Comparison of ENCODE assay signal across 8 mouse cellular contexts in the genomic region with DNA sequence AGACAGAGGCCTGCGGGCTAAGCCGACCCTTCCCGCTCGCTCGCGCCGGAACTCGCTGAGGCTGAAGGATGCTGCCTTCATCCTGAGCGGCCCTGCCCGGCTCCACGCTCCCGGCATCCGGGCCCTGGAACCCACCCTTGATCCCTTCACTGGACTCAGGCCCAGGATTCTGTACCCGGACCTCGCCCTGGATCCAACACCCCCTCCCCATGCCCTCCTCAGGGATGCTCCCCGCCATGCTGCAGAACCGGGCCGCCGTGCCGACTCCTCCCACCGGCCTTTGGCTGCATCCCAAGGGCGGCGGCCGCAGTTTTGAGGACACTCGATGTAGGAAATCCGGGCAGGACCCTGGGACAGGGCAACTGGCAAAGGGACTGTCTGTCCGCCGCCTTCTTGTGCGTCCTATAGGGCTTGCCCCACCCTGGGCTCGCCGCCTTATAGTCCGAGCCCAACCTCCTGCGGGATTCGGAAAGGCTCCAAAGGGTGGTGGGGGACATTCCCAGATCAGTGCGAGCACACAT. TPM values are rescaled to one million over a fixed set of nuclear protein-coding genes. Genes with fewer than 3 reads are reported as not detected.
DNase-seq lines count a peak whose midpoint lies in the region; ATAC-seq and TF ChIP-seq lines count a peak whose summit lies in the region.
"Had no signal": no experiment of that assay in that cellular context is flagged by ENCODE, and none has a peak within 500 bp of the region (broad histone marks: within the 10 kb centered on the region; RNA-seq: fewer than 3 reads in every experiment).

No protein-coding gene starts in this region.

- peaks cover 1 to 8% of the 10 kb centered on the region in 2 experiments; a peak in 2 of 4 replicates for H3K4me1 ChIP-seq in ES-E14 (ENCODE audit: control insufficient read depth in 2 of 2, insufficient read depth in 2 of 2, low read length in 2 of 2, poor library complexity in 1 of 2)
- peaks cover 16% of the 10 kb centered on the region for H3K4me1 ChIP-seq in embryonic facial prominence, embryonic 12.5 days
- H3K4me1 ChIP-seq in heart, embryonic 12.5 days (replicated peaks), result peaks cover 23% of the 10 kb centered on the region
- peaks cover 20% of the 10 kb centered on the region for H3K4me1 ChIP-seq in lung, embryonic 15.5 days
- H3K4me1 ChIP-seq in stomach, embryonic 14.5 days (ENCODE audit: control insufficient read depth, insufficient read depth, low read length), result peaks cover 6% of the 10 kb centered on the region; the same call in 1 of the 2 replicates

- H3K27me3 ChIP-seq in embryonic facial prominence, embryonic 12.5 days, result peaks cover 20% of the 10 kb centered on the region
- H3K27me3 ChIP-seq in heart, embryonic 12.5 days (replicated peaks), result peaks cover 30% of the 10 kb centered on the region
- H3K27me3 ChIP-seq in lung, embryonic 15.5 days, result peaks cover 14% of the 10 kb centered on the region
- 0 out of 2 replicates have a peak, but pooled peaks cover 5% of the 10 kb centered on the region for H3K27me3 ChIP-seq in stomach, embryonic 14.5 days (ENCODE audit: control insufficient read depth, insufficient read depth, low read length)

- H3K9me3 ChIP-seq in ES-E14 (ENCODE audit: control insufficient read depth, insufficient read depth, low read depth, low read length), result no peaks in the 10 kb centered on the region
- no peaks in the 10 kb centered on the region for H3K9me3 ChIP-seq in embryonic facial prominence, embryonic 12.5 days
- no peaks in the 10 kb centered on the region for H3K9me3 ChIP-seq in heart, embryonic 12.5 days (replicated peaks)
- H3K9me3 ChIP-seq in lung, embryonic 15.5 days, result no peaks in the 10 kb centered on the region
- H3K9me3 ChIP-seq in stomach, embryonic 14.5 days (ENCODE audit: control insufficient read depth, low read depth, low read length), result no peaks in the 10 kb centered on the region

- peak overlapping the region; percentile 79 for H3K9ac ChIP-seq in ES-E14 (ENCODE audit: insufficient read depth, low read depth, low read length, poor library complexity, severe bottlenecking)
- peak overlapping the region; percentile 85 for H3K9ac ChIP-seq in embryonic facial prominence, embryonic 12.5 days
- peak overlapping the region; percentile 88 for H3K9ac ChIP-seq in heart, embryonic 12.5 days
- H3K9ac ChIP-seq in lung, embryonic 15.5 days, result peak overlapping the region; percentile 53
- H3K9ac ChIP-seq in stomach, embryonic 14.5 days (replicated peaks; ENCODE audit: low read depth, low read length), result peak overlapping the region; percentile 30

- peak; percentile 48 for ATAC-seq in embryonic facial prominence, embryonic 12.5 days (ENCODE audit: insufficient number of reproducible peaks, insufficient read depth, low FRiP score, low TSS enrichment)
- ATAC-seq in heart, embryonic 12.5 days (ENCODE audit: insufficient number of reproducible peaks, low FRiP score), result peak; percentile 52
- peak; percentile 40 for ATAC-seq in lung, embryonic 15.5 days (ENCODE audit: borderline replicate concordance, extremely low read depth, low FRiP score, low TSS enrichment)
- peak; percentile 44; the same call in 1 of the 2 replicates for ATAC-seq in stomach, embryonic 14.5 days (ENCODE audit: insufficient number of reproducible peaks, insufficient read depth, low FRiP score, low read depth)

- H3K27ac ChIP-seq in ES-E14 (ENCODE audit: insufficient read depth, low read depth, low read length, poor library complexity, severe bottlenecking), result peak overlapping the region; percentile 3; the same call in 1 of the 2 replicates
- no peak overlapping the region for H3K27ac ChIP-seq in embryonic facial prominence, embryonic 12.5 days
- H3K27ac ChIP-seq in heart, embryonic 12.5 days (ENCODE audit: poor library complexity, severe bottlenecking), result no peak overlapping the region; the same call in 1 of the 2 replicates
- H3K27ac ChIP-seq in lung, embryonic 15.5 days, result no peak overlapping the region
- H3K27ac ChIP-seq in stomach, embryonic 14.5 days (ENCODE audit: low read length), result 0 out of 2 replicates have a peak overlapping the region, but pooled peaks have one; percentile 21

- H3K4me2 ChIP-seq in embryonic facial prominence, embryonic 12.5 days (replicated peaks), result peak overlapping the region; percentile 96
- H3K4me2 ChIP-seq in heart, embryonic 12.5 days, result peak overlapping the region; percentile 88
- peak overlapping the region; percentile 94 for H3K4me2 ChIP-seq in lung, embryonic 15.5 days
- H3K4me2 ChIP-seq in stomach, embryonic 14.5 days (replicated peaks; ENCODE audit: low read depth, low read length), result peak overlapping the region; percentile 96

- DNase-seq in ES-E14 (ENCODE audit: low read depth, low spot score), result no peak
- peak; percentile 77 to 86 for DNase-seq in adrenal gland, adult (ENCODE audit: inconsistent age in 2 of 2, low spot score in 1 of 2)
- DNase-seq in kidney, postnatal 10 days, result peak; percentile 69

- in situ Hi-C loops in ES-E14 (cut with MboI; ENCODE audit: low sequenced_read_pairs in 2 of 2, unreplicated experiment in 2 of 2), result no loop called here

- H3K4me3 ChIP-seq in ES-E14 (ENCODE audit: insufficient read depth in 1 of 2, low read depth in 1 of 2, low read length in 2 of 2, poor library complexity in 1 of 2, severe bottlenecking in 1 of 2), result peak overlapping the region; percentile 82 to 97
- H3K4me3 ChIP-seq in embryonic facial prominence, embryonic 12.5 days, result peak overlapping the region; percentile 65
- H3K4me3 ChIP-seq in heart, embryonic 12.5 days, result peak overlapping the region; percentile 62
- peak overlapping the region; percentile 76 for H3K4me3 ChIP-seq in lung, embryonic 15.5 days
- peak overlapping the region; percentile 56 for H3K4me3 ChIP-seq in stomach, embryonic 14.5 days (ENCODE audit: low read depth, low read length)

- H3K36me3 ChIP-seq in ES-E14 (ENCODE audit: control insufficient read depth, insufficient read depth, low read length, poor library complexity, severe bottlenecking), result no peaks in the 10 kb centered on the region; the same call in 1 of the 2 replicates
- H3K36me3 ChIP-seq in embryonic facial prominence, embryonic 12.5 days, result no peaks in the 10 kb centered on the region
- H3K36me3 ChIP-seq in heart, embryonic 12.5 days, result no peaks in the 10 kb centered on the region
- H3K36me3 ChIP-seq in lung, embryonic 15.5 days, result no peaks in the 10 kb centered on the region
- H3K36me3 ChIP-seq in stomach, embryonic 14.5 days (ENCODE audit: control insufficient read depth, insufficient read depth, low read length), result no peaks in the 10 kb centered on the region

- 1% methylated on average over 35 of the region's 35 CpGs for WGBS in embryonic facial prominence, embryonic 12.5 days
- WGBS in heart, embryonic 12.5 days, result under 1% methylated on average over 35 of the region's 35 CpGs
- under 1% methylated on average over 35 of the region's 35 CpGs for whole genome bisulfite sequencing in lung, embryonic 15.5 days
- WGBS in stomach, embryonic 14.5 days, result 1% methylated on average over 35 of the region's 35 CpGs

TF ChIP-seq in ES-E14, 5 proteins besides CTCF, POLR2A, EP300 and RAD21:
- no peak for TF ChIP-seq CHD2 (IDR thresholded peaks at IDR 0.05; ENCODE audit: low read depth, low read length)
- no peak for TF ChIP-seq ZNF384 (IDR thresholded peaks at IDR 0.05; ENCODE audit: low read depth, low read length)
- no peak for TF ChIP-seq HCFC1 (IDR thresholded peaks at IDR 0.05; ENCODE audit: borderline replicate concordance, insufficient read depth, low read length)
- TF ChIP-seq MAFK (IDR thresholded peaks at IDR 0.05; ENCODE audit: insufficient read depth, low read depth, low read length), result no peak
- no peak for TF ChIP-seq ZC3H11A (IDR thresholded peaks at IDR 0.05; ENCODE audit: borderline replicate concordance, low read depth, low read length)
TF ChIP-seq in ES-E14: peak in this region for 0.

RNA-seq across cellular contexts. Expression of gene Acot7, which starts 0.5 kb away (rescaled TPM):
- 38.8 and 51.9 TPM in 2 replicates for total RNA-seq in ES-E14 (2012; rRNA removed)
- 57.9 and 69.8 TPM in 2 replicates for polyA plus RNA-seq in embryonic facial prominence, embryonic 12.5 days (2016; fragmentation: Nextera tagmentation; extraction: Ambion mirVana)
- polyA plus RNA-seq in heart, embryonic 12.5 days (2016; fragmentation: Nextera tagmentation; extraction: Ambion mirVana), result 63.4 and 64.6 TPM in 2 replicates
- 67.6 and 72.5 TPM in 2 replicates for polyA plus RNA-seq in lung, embryonic 15.5 days (2015; fragmentation: Nextera tagmentation; extraction: Ambion mirVana)
- 71.4 and 72.4 TPM in 2 replicates for polyA plus RNA-seq in stomach, embryonic 14.5 days (2014; fragmentation: Nextera tagmentation; extraction: Ambion mirVana)

RNA-seq across cellular contexts. Expression of gene Hes2, which starts 19.7 kb away (rescaled TPM):
- 0.32 and 0.58 TPM in 2 replicates for total RNA-seq in ES-E14 (2012; rRNA removed)
- 0.09 TPM in 1 of 2 replicates, not detected in the other for polyA plus RNA-seq in embryonic facial prominence, embryonic 12.5 days (2016; fragmentation: Nextera tagmentation; extraction: Ambion mirVana)
- polyA plus RNA-seq in heart, embryonic 12.5 days (2016; fragmentation: Nextera tagmentation; extraction: Ambion mirVana), result not detected in 2 replicates
- polyA plus RNA-seq in lung, embryonic 15.5 days (2015; fragmentation: Nextera tagmentation; extraction: Ambion mirVana), result 0.26 and 0.61 TPM in 2 replicates
- 0.29 and 0.55 TPM in 2 replicates for polyA plus RNA-seq in stomach, embryonic 14.5 days (2014; fragmentation: Nextera tagmentation; extraction: Ambion mirVana)
- total RNA-seq: gastrocnemius, postnatal 36 days had no signal

RNA-seq across cellular contexts. Expression of gene Espn, which starts 26.2 kb away (rescaled TPM):
- 5.6 and 6.6 TPM in 2 replicates for total RNA-seq in ES-E14 (2012; rRNA removed)
- 6.4 and 6.6 TPM in 2 replicates for polyA plus RNA-seq in embryonic facial prominence, embryonic 12.5 days (2016; fragmentation: Nextera tagmentation; extraction: Ambion mirVana)
- 1.3 and 1.6 TPM in 2 replicates for polyA plus RNA-seq in heart, embryonic 12.5 days (2016; fragmentation: Nextera tagmentation; extraction: Ambion mirVana)
- polyA plus RNA-seq in lung, embryonic 15.5 days (2015; fragmentation: Nextera tagmentation; extraction: Ambion mirVana), result 11.4 and 13.4 TPM in 2 replicates
- 10.5 and 10.9 TPM in 2 replicates for polyA plus RNA-seq in stomach, embryonic 14.5 days (2014; fragmentation: Nextera tagmentation; extraction: Ambion mirVana)

Comparison
In these comparisons a context has a peak if more than half of its experiments do, and no peak if none do; other contexts are left out.
1. H3K27ac ChIP-seq: peak in ES-E14 (single experiment) and stomach, embryonic 14.5 days (single experiment); none in embryonic facial prominence, embryonic 12.5 days (single experiment), heart, embryonic 12.5 days (single experiment) and lung, embryonic 15.5 days (single experiment).
2. H3K9ac ChIP-seq: peak in every context shown above with its lines; median percentile 88 in heart, embryonic 12.5 days; 85 in embryonic facial prominence, embryonic 12.5 days; 79 in ES-E14; 53 in lung, embryonic 15.5 days; 30 in stomach, embryonic 14.5 days.
3. Peak in every context shown above with its lines, with median percentiles within 50 percentile points of each other: H3K4me3 ChIP-seq, ATAC-seq and H3K4me2 ChIP-seq.